Mouse (Mus musculus) forebrain, embryonic 15.5 days (tissue): ENCODE results near the gene Lrrc26. TPM values are rescaled to one million over a fixed set of nuclear protein-coding genes. Genes with fewer than 3 reads are reported as not detected.
"Not testable (repeated sequence)": the region's sequence is repeated elsewhere in the genome, so short reads cannot be mapped to it uniquely, and the experiment has no call there.

ENCODE experiments used
- ATAC-seq: fragments of 200-750 bp; cut with Nextera tagmentation; replicated peaks from 2 replicates; pipeline ENCODE4 v1.8.0; 2017; ENCODE audit warnings: mild to moderate bottlenecking, moderate TSS enrichment, moderate library complexity
- H3K27ac ChIP-seq: fragments of 300-500 bp; sonication (generic); replicated peaks from 2 replicates; pipeline ENCODE4 v1.5.1; 2015; ENCODE audit warnings: mild to moderate bottlenecking, inconsistent platforms
- H3K27me3 ChIP-seq: fragments of 300-500 bp; sonication (generic); 2 replicates; pipeline ENCODE4 v1.6.1; 2015; ENCODE audit warnings: inconsistent platforms
- H3K36me3 ChIP-seq: fragments of 300-500 bp; sonication (generic); 2 replicates; pipeline ENCODE4 v1.6.1; 2015; ENCODE audit warnings: mild to moderate bottlenecking, inconsistent platforms
- H3K4me1 ChIP-seq: fragments of 300-500 bp; sonication (generic); 2 replicates; pipeline ENCODE4 v1.6.1; 2015; ENCODE audit warnings: inconsistent platforms
- H3K4me2 ChIP-seq: fragments of 300-500 bp; sonication (generic); replicated peaks from 2 replicates; pipeline ENCODE4 v1.6.1; 2015; ENCODE audit warnings: mild to moderate bottlenecking, inconsistent platforms
- H3K4me3 ChIP-seq: fragments of 300-500 bp; sonication (generic); 2 replicates; pipeline ENCODE4 v1.5.1; 2015; ENCODE audit warnings: mild to moderate bottlenecking, inconsistent platforms
- H3K9ac ChIP-seq: fragments of 300-500 bp; sonication (generic); replicated peaks from 2 replicates; pipeline ENCODE4 v1.6.1; 2015; ENCODE audit warnings: mild to moderate bottlenecking, inconsistent platforms
- H3K9me3 ChIP-seq: fragments of 300-500 bp; sonication (generic); 2 replicates; pipeline ENCODE4 v1.6.1; 2016; ENCODE audit warnings: inconsistent platforms
- WGBS: fragments of 180-500 bp; shearing (Covaris S2); methylation state at CpG from one replicate; pipeline ENCODE4 v1.1.7; 2015; ENCODE audit warnings: mixed read lengths; 5-methylcytosine and 5-hydroxymethylcytosine counted together
- polyA plus RNA-seq: library from polyadenylated mRNA; unstranded; fragments of >200 nt; fragmentation: Nextera tagmentation; extraction: Ambion mirVana; gene quantifications from 2 replicates; pipeline ENCODE4 v1.2.1, GENCODE M21; 2015

The Lrrc26 gene
- polyA plus RNA-seq, 1 experiment from 2014 or later: not detected

- H3K4me2 ChIP-seq, H3K9ac ChIP-seq, H3K27ac ChIP-seq, H3K36me3 ChIP-seq, H3K9me3 ChIP-seq, H3K27me3 ChIP-seq, ATAC-seq, H3K4me3 ChIP-seq: not testable (repeated sequence)
- WGBS: 91% methylated on average over 5 of the region's 5 CpGs
- H3K4me1 ChIP-seq: peaks cover 29% of the 10 kb centered on the region
These were observed 32.5 kb upstream of the Lrrc26 start for GRCm38 (mm10) chr2:25257250-25257649.

DNA sequence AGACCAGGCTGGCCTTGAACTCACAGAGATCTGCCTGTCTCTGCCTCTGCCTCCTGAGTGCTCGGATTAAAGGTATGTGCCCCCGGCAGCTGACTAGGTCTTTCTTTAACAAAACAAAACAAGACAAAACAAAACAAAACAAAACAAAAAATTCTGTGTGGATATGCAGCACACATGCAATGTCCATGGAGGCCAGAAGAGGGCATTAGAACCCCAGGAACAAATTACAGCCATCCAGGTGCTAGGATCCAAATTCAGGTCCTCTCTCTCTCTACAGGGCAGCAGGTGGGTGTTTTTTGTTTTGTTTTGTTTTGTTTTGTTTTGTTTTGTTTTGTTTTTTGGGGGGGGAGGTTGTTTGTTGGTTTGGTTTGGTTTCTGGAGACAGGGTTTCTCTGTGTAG lies 30.8 kb upstream of the Lrrc26 start:
- H3K9me3 ChIP-seq: no peaks in the 10 kb centered on the region
- ATAC-seq: no peak
- peaks cover 8% of the 10 kb centered on the region; the same call in 1 of the 2 replicates for H3K27me3 ChIP-seq
- H3K4me3 ChIP-seq: no peak overlapping the region
- H3K9ac ChIP-seq: no peak overlapping the region
- H3K36me3 ChIP-seq: no peaks in the 10 kb centered on the region
- no peak overlapping the region for H3K4me2 ChIP-seq
- peaks cover 39% of the 10 kb centered on the region for H3K4me1 ChIP-seq
- no peak overlapping the region for H3K27ac ChIP-seq
- 44% methylated on average over 2 of the region's 2 CpGs for WGBS

GRCm38 (mm10) chr2:25261870-25262269 lies 27.8 kb upstream of the Lrrc26 start:
- peak; percentile 5; the same call in 1 of the 2 replicates for ATAC-seq
- H3K4me2 ChIP-seq: peak overlapping the region; percentile 98
- no peaks in the 10 kb centered on the region for H3K9me3 ChIP-seq
- 47% methylated on average over 12 of the region's 12 CpGs for WGBS
- H3K36me3 ChIP-seq: no peaks in the 10 kb centered on the region
- peak overlapping the region; percentile 47 for H3K9ac ChIP-seq
- H3K4me3 ChIP-seq: peak overlapping the region; percentile 63
- H3K27ac ChIP-seq: peak overlapping the region; percentile 62
- H3K27me3 ChIP-seq: peaks cover 15% of the 10 kb centered on the region; the same call in 1 of the 2 replicates
- H3K4me1 ChIP-seq: peaks cover 50% of the 10 kb centered on the region

GRCm38 (mm10) chr2:25262291-25262767 lies 27.4 kb upstream of the Lrrc26 start, which contains the start of gene Tprn:
Gene Tprn (plus strand): TSS chr2:25262618.
- WGBS: under 1% methylated on average over 39 of the region's 39 CpGs
- H3K9me3 ChIP-seq: no peaks in the 10 kb centered on the region
- peaks cover 51% of the 10 kb centered on the region for H3K4me1 ChIP-seq
- peaks cover 15% of the 10 kb centered on the region; the same call in 1 of the 2 replicates for H3K27me3 ChIP-seq
- H3K9ac ChIP-seq: peak within 1 kb of the TSS; percentile 60
- H3K4me3 ChIP-seq: peak within 1 kb of the TSS; percentile 63
- no peaks in the 10 kb centered on the region for H3K36me3 ChIP-seq
- peak within 1 kb of the TSS; percentile 98 for H3K4me2 ChIP-seq
- peak within 1 kb of the TSS; percentile 62 for H3K27ac ChIP-seq
- peak; percentile 100 for ATAC-seq

DNA sequence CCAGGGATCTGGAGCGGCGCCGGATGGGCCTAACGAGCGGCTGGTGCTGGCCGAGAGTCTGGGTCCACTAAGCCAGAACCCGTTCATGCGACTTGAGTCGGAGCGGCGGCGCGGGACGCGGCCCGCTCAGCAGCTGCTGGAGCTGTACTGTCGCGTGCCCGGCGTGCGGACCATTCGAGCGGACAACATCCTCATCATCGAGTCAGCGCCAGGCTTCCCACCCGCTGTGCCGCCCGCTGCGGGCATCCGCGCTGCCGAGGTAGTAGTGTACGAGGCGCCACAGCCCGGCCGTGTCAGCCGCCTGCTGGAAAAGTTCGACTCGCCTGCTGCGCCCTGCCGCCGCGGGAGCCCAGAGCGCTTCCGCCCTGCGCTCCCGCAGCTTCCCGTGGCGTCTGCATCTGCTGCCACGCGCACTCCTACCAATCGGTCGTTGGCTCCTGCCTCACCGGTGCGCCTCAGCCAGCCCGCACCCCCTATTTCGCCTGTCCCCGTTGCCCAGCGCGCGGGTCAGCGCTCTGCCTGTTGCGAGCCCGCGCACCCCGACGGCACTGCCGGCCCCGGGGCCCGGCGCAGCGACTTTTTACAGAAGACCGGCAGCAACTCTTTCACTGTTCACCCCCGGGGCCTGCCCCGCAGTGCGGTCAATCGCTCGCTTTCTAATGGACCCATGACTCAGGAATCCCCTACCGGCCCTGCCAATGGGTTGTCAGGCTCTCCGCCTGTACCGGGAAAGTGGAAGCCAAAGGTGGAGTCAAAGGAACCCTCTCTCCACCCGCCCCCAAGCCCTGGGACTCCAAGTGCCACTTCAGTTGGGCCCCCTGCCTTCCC lies 26.7 kb upstream of the Lrrc26 start:
- Histone ChIP-seq H3K9ac (peak overlapping the region; percentile 60), H3K4me3 (peak overlapping the region; percentile 63), H3K27ac (peak overlapping the region; percentile 62), H3K9me3 (no peaks in the 10 kb centered on the region), H3K4me1 (peaks cover 58% of the 10 kb centered on the region), H3K27me3 (peaks cover 15% of the 10 kb centered on the region; the same call in 1 of the 2 replicates), H3K4me2 (peak overlapping the region; percentile 98), H3K36me3 (no peaks in the 10 kb centered on the region)
- no peak for ATAC-seq
- under 1% methylated on average over 82 of the region's 82 CpGs for WGBS

DNA sequence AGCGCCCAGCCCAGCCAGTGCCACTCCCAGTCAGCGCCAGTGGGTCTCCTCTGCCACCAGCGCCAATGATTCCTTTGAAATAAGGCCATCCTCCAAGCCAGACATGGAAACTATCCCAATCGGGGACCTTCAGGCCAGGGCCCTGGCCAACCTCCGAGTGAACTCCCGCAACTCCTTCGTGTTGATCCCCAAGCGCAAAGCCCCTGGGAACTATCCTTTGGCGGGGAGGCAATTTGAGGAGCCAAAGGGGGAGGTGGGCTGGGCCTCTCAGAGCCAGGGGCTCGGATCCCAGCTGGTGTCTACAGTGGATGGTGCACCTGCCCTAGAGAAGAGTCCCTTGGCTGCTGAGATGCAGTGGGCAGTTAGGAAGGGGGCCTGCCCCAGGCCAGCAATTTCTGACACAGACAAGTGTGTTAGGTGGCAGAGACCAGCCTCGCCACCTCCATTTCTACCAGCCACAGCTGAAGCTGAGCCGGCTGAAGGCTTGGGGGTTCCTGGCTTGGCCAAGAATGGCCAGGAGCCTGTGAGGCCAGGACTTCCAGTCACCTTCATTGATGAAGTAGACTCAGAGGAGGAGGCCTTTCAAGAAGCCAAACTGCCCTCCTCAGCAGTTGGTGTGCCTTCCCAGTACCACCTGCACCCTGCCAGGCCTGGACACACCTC lies 26.0 kb upstream of the Lrrc26 start:
- H3K4me3 ChIP-seq: peak overlapping the region; percentile 63
- H3K4me1 ChIP-seq: peaks cover 56% of the 10 kb centered on the region
- H3K27ac ChIP-seq: no peak overlapping the region
- no peaks in the 10 kb centered on the region for H3K9me3 ChIP-seq
- H3K27me3 ChIP-seq: peaks cover 15% of the 10 kb centered on the region; the same call in 1 of the 2 replicates
- WGBS: 21% methylated on average over 12 of the region's 12 CpGs
- H3K36me3 ChIP-seq: no peaks in the 10 kb centered on the region
- ATAC-seq: no peak
- H3K4me2 ChIP-seq: peak overlapping the region; percentile 98
- H3K9ac ChIP-seq: peak overlapping the region; percentile 60

GRCm38 (mm10) chr2:25264286-25264660 lies 25.4 kb upstream of the Lrrc26 start:
- peaks cover 15% of the 10 kb centered on the region; the same call in 1 of the 2 replicates for H3K27me3 ChIP-seq
- no peak for ATAC-seq
- no peak overlapping the region for H3K27ac ChIP-seq
- no peak overlapping the region for H3K9ac ChIP-seq
- H3K9me3 ChIP-seq: no peaks in the 10 kb centered on the region
- peak overlapping the region; percentile 98 for H3K4me2 ChIP-seq
- WGBS: 81% methylated on average over 5 of the region's 5 CpGs
- H3K4me1 ChIP-seq: peaks cover 56% of the 10 kb centered on the region
- H3K4me3 ChIP-seq: peak overlapping the region; percentile 63; the same call in 1 of the 2 replicates
- H3K36me3 ChIP-seq: peaks cover 4% of the 10 kb centered on the region

DNA sequence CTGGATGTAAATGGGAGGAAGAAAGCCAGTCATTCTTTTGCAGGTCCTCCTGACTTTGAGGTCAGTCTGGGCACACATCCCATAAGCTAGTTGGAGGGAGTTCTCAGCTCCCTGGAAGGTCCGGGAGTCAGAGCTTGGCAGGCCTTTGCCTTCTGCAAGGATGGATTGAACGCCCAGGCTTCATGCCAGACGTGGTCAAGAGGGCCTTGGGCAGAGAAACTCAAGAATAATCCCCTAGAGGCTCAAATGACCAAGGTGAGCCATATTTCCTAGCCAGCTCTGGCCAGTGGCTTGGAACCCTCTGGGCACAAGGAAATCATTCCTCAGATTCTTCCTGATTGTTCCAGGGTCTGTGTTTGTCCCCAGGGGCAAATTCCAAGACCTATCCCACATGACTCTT lies 24.9 kb upstream of the Lrrc26 start:
- peak overlapping the region; percentile 98 for H3K4me2 ChIP-seq
- peaks cover 15% of the 10 kb centered on the region; the same call in 1 of the 2 replicates for H3K27me3 ChIP-seq
- H3K9ac ChIP-seq: peak overlapping the region; percentile 13; the same call in 1 of the 2 replicates
- peaks cover 56% of the 10 kb centered on the region for H3K4me1 ChIP-seq
- no peaks in the 10 kb centered on the region for H3K9me3 ChIP-seq
- ATAC-seq: no peak
- H3K27ac ChIP-seq: no peak overlapping the region
- H3K4me3 ChIP-seq: no peak overlapping the region
- 76% methylated on average over 3 of the region's 3 CpGs for WGBS
- peaks cover 10% of the 10 kb centered on the region for H3K36me3 ChIP-seq

GRCm38 (mm10) chr2:25265897-25266656 lies 23.6 kb upstream of the Lrrc26 start:
- peak overlapping the region; percentile 98 for H3K4me2 ChIP-seq
- H3K4me3 ChIP-seq: peak overlapping the region; percentile 5; the same call in 1 of the 2 replicates
- no peaks in the 10 kb centered on the region for H3K9me3 ChIP-seq
- 0 out of 2 replicates have a peak overlapping the region, but pooled peaks have one; percentile 23 for H3K9ac ChIP-seq
- H3K36me3 ChIP-seq: peaks cover 21% of the 10 kb centered on the region
- no peak for ATAC-seq
- H3K27me3 ChIP-seq: peaks cover 15% of the 10 kb centered on the region; the same call in 1 of the 2 replicates
- H3K4me1 ChIP-seq: peaks cover 65% of the 10 kb centered on the region
- peak overlapping the region; percentile 9; the same call in 1 of the 2 replicates for H3K27ac ChIP-seq
- WGBS: 57% methylated on average over 6 of the region's 6 CpGs

DNA sequence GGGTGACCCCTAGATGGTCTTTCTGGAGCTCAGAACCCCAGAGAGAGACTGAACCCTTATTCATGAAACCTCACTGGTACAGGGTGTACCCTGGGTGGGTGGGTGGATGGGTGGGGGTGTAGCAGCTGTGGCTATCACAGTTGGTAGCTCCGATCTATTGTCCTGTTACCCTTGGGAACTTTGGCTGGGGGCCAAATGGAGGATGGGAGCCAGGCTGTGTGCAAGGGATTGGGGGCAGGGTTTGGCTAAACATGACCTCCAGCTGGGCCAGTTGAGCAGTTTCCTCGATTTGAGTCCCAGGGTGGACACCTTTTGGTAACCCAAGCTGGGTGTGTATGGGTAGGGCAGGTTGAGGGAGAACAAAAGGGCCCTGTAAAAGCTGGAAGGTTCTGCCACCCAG lies 23.0 kb upstream of the Lrrc26 start:
- no peak for ATAC-seq
- no peaks in the 10 kb centered on the region for H3K9me3 ChIP-seq
- WGBS: 29% methylated on average over 2 of the region's 2 CpGs
- peaks cover 72% of the 10 kb centered on the region for H3K4me1 ChIP-seq
- H3K9ac ChIP-seq: peak overlapping the region; percentile 23; the same call in 1 of the 2 replicates
- no peak overlapping the region for H3K4me3 ChIP-seq
- peak overlapping the region; percentile 9; the same call in 1 of the 2 replicates for H3K27ac ChIP-seq
- peaks cover 15% of the 10 kb centered on the region; the same call in 1 of the 2 replicates for H3K27me3 ChIP-seq
- H3K4me2 ChIP-seq: peak overlapping the region; percentile 98
- peaks cover 21% of the 10 kb centered on the region for H3K36me3 ChIP-seq

DNA sequence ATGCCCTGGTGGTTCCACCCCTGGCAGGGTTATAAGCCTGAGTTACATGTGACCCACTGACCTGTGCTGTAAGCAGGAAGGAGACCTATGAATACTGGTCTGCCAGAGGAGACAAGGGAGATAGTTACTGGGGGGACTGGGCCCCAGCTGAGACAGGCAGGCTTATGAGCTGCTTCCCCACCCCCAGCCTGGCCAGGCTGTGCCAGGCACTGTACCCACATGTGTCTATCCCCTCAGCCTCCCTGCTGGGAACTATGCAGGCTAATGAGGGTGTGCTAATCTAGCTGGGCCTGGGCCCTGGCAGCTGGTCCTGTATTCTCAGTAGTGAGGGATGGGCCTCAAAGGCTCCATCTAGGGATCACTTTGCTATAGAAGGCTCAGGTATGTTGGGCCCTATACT lies 22.5 kb upstream of the Lrrc26 start:
- no peak overlapping the region for H3K4me3 ChIP-seq
- H3K9ac ChIP-seq: peak overlapping the region; percentile 10; the same call in 1 of the 2 replicates
- H3K4me1 ChIP-seq: peaks cover 67% of the 10 kb centered on the region
- 0 out of 2 replicates have a peak overlapping the region, but pooled peaks have one; percentile 9 for H3K27ac ChIP-seq
- no peaks in the 10 kb centered on the region for H3K9me3 ChIP-seq
- ATAC-seq: no peak
- peaks cover 15% of the 10 kb centered on the region; the same call in 1 of the 2 replicates for H3K27me3 ChIP-seq
- H3K4me2 ChIP-seq: peak overlapping the region; percentile 98; the same call in 1 of the 2 replicates
- peaks cover 21% of the 10 kb centered on the region for H3K36me3 ChIP-seq
